Mouse (Mus musculus): ENCODE results near the gene Gclc. TPM values are rescaled to one million over a fixed set of nuclear protein-coding genes. Genes with fewer than 3 reads are reported as not detected.
"Not testable (repeated sequence)": the region's sequence is repeated elsewhere in the genome, so short reads cannot be mapped to it uniquely, and the experiment has no call there.

The Gclc gene
- polyA plus RNA-seq, 1 experiment from 2014 or later: 12.6 TPM

DNA sequence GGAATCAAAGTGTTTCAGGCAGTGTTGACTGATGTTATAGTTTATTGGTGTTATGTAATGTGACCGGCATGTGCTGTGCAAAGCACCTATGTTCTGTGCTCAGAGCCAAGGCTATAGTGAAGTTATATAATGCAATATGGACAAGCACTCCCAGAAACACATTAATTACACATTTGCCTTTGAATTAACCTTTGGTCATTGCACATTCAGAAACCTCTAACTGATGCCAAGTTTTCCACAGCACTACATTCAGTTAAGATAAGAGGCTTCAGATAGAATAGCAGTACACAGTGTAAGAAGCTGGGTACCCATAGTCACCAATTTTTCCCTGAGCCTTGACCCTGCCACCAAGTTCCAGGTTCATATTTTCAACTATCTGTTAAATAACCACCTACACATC lies 32.0 kb upstream of the Gclc start:
- no peaks in the 10 kb centered on the region for H3K4me1 ChIP-seq
- 93% methylated on average over 1 of the region's 1 CpGs for WGBS
- H3K4me3 ChIP-seq: no peak overlapping the region
- H3K9me3 ChIP-seq (replicated peaks): no peaks in the 10 kb centered on the region
- H3K27ac ChIP-seq: no peak overlapping the region
- H3K36me3 ChIP-seq: no peaks in the 10 kb centered on the region
- no peaks in the 10 kb centered on the region for H3K27me3 ChIP-seq (ENCODE audit: low read depth, poor library complexity, severe bottlenecking)
- DNase-seq (ENCODE audit: low spot score): no peak

DNA sequence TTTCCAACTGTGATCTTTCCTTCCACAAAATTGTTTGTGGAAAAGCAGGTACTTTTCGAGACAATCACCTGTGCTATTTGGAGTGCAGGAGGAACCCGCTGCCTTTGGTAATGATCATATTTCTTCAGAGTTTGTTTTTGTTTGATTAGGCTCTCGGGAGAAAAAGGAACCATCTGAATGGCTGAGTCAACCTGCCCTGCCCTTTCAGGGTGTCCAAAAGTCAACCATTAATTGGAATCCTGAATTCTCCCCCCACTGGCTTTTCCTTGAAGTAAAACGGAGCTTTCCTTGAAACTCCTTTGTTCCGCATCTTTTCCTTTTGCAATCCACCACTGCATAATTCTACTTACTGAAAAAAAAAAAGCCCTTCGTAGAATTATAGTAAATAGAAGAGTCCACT lies 30.1 kb upstream of the Gclc start:
- no peaks in the 10 kb centered on the region for H3K36me3 ChIP-seq
- 87% methylated on average over 6 of the region's 6 CpGs for WGBS
- H3K4me3 ChIP-seq: no peak overlapping the region
- no peak overlapping the region for H3K27ac ChIP-seq
- no peak for DNase-seq (ENCODE audit: low spot score)
- no peaks in the 10 kb centered on the region for H3K9me3 ChIP-seq (replicated peaks)
- no peaks in the 10 kb centered on the region for H3K27me3 ChIP-seq (ENCODE audit: low read depth, poor library complexity, severe bottlenecking)
- H3K4me1 ChIP-seq: no peaks in the 10 kb centered on the region

DNA sequence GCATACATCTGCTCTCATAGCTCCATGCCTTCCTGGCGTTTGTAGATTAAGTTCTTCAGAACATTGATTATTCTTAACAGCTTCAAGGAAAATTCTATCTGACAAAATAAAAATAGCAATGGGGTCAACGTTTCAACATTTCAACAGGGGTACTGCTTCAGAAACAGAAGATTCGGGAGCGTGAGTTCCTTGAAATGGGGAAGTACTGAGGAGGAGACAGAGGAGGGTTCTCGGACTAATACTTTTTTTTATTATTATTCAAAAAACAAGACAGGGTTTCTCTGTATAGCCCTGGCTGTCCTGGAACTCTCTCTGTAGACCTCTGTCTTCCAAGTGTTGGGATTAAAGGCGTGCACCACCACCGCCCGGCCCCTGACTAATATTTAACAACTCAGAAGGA lies 28.9 kb upstream of the Gclc start:
- Histone ChIP-seq H3K4me1 (no peaks in the 10 kb centered on the region), H3K27ac (no peak overlapping the region), H3K4me3 (no peak overlapping the region), H3K36me3 (no peaks in the 10 kb centered on the region), H3K9me3 (replicated peaks) (no peaks in the 10 kb centered on the region), H3K27me3 (ENCODE audit: low read depth, poor library complexity, severe bottlenecking) (no peaks in the 10 kb centered on the region)
- no peak for DNase-seq (ENCODE audit: low spot score)
- WGBS: 93% methylated on average over 8 of the region's 8 CpGs

DNA sequence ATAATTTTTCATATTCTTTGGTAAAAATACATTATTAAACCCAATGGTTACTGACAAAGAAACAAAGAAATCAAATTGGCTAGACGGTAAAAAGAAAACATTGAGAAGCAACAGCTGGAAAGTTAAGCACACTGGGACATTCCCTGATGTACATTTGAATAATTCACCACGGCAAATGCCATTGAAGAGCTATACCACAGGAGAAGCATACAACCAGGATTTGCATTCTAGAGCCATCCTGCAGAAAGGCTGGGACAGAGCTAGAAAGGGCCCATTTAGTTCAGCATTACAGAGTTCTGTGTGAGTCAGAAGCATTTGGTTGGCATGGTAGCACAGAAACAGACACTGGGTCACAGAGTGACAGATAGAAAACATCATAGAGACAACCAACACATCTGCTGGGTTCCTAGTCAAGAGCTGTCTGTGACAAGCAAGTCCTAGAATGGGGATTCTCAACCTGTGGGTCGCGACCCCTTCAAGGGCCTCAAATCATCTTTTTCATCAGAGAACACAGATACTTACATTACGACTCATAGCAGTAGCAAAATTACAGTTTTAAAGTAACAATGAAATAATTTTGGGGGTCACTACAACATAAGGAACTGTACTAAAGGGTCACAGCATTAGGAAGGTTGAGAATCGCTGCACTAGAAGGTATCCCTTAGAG lies 28.2 kb upstream of the Gclc start:
- 95% methylated on average over 6 of the region's 6 CpGs for WGBS
- DNase-seq (ENCODE audit: low spot score): no peak
- no peaks in the 10 kb centered on the region for H3K27me3 ChIP-seq (ENCODE audit: low read depth, poor library complexity, severe bottlenecking)
- no peak overlapping the region for H3K27ac ChIP-seq
- H3K9me3 ChIP-seq (replicated peaks): no peaks in the 10 kb centered on the region
- H3K36me3 ChIP-seq: no peaks in the 10 kb centered on the region
- no peak overlapping the region for H3K4me3 ChIP-seq
- no peaks in the 10 kb centered on the region for H3K4me1 ChIP-seq

DNA sequence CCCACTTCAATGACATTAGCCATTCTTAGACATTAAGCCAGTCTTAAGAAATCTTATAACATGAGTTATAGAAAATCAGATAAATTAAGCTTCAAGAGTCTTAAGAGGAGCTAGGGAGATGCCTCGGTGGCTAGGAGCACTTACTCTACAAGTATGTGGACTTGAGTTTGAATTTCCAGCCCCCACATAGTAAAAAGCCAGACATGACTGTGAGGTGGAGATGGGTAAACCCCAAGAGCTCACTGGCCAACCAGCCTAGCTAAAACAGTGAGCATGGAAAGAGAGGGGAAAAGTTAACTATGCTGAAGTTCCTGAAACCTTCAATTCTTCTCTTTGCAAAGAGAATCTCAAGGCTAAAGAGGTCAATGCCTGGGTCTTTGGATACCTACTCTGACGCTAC lies 27.3 kb upstream of the Gclc start:
- H3K36me3 ChIP-seq: no peaks in the 10 kb centered on the region
- 87% methylated on average over 2 of the region's 2 CpGs for WGBS
- no peaks in the 10 kb centered on the region for H3K4me1 ChIP-seq
- H3K4me3 ChIP-seq: no peak overlapping the region
- no peaks in the 10 kb centered on the region for H3K27me3 ChIP-seq (ENCODE audit: low read depth, poor library complexity, severe bottlenecking)
- no peak overlapping the region for H3K27ac ChIP-seq
- H3K9me3 ChIP-seq (replicated peaks): no peaks in the 10 kb centered on the region
- DNase-seq (ENCODE audit: low spot score): no peak

DNA sequence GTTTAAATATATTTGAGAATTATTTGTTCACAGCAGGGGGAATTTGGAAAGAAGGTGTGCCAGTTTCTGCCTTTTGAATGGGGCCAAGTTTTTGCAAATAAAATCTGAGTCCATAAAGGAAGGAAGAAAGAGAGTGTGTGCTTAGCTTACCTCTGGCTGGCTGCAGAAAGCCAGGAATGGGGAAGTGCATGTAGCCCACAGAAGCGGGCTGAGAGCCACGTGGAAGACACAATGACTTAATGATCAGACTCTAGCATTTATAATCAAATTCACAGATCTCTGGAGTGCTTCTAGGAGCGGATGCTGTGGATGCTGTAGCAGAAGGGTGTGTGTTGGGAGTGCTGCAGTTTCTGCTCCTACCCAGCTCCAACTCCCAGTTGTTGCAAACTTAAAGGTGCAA lies 22.3 kb upstream of the Gclc start:
- WGBS: 77% methylated on average over 3 of the region's 3 CpGs
- DNase-seq (ENCODE audit: low spot score): no peak
- H3K27ac ChIP-seq: no peak overlapping the region
- no peaks in the 10 kb centered on the region for H3K4me1 ChIP-seq
- H3K4me3 ChIP-seq: no peak overlapping the region
- no peaks in the 10 kb centered on the region for H3K27me3 ChIP-seq (ENCODE audit: low read depth, poor library complexity, severe bottlenecking)
- no peaks in the 10 kb centered on the region for H3K9me3 ChIP-seq (replicated peaks)
- H3K36me3 ChIP-seq: no peaks in the 10 kb centered on the region

DNA sequence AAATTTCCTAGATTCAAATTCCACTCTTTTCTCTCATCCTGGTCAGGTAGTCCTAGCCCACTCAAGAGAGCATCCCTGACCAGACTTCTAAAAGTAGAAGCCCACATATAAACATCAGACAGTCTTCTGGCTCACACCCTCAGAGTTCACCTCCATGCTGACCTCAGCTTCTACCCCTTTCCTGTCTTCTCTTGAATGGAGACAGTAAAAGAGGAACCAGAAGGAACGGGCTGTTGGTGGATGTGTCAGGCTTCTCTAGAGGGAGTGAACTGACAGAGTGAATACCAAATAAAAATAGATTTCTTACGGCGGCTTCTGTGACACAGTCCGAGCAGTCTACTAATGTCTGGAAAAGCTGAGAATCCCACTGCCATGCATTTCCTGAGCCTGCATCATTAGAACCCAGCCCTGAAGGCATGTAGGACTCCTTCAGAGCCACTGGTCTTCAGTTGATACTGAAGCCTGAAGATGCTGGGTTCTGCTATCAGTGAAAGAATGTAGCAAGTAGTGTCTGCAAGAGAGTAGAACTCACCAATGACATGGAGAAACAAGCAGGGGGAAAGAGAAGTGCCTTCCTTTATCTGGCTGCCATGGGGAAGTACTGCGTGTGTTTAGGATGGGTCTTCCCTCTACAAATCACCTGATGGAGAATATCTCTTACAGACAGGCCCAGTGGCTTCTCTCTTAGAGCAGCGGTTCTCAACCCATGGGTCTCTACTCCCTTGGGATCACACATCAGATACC lies 16.9 kb upstream of the Gclc start:
- Histone ChIP-seq H3K27me3 (ENCODE audit: low read depth, poor library complexity, severe bottlenecking) (no peaks in the 10 kb centered on the region), H3K36me3 (no peaks in the 10 kb centered on the region), H3K9me3 (replicated peaks) (no peaks in the 10 kb centered on the region), H3K4me3 (no peak overlapping the region), H3K27ac (no peak overlapping the region), H3K4me1 (no peaks in the 10 kb centered on the region)
- 84% methylated on average over 6 of the region's 6 CpGs for WGBS
- no peak for DNase-seq (ENCODE audit: low spot score)

DNA sequence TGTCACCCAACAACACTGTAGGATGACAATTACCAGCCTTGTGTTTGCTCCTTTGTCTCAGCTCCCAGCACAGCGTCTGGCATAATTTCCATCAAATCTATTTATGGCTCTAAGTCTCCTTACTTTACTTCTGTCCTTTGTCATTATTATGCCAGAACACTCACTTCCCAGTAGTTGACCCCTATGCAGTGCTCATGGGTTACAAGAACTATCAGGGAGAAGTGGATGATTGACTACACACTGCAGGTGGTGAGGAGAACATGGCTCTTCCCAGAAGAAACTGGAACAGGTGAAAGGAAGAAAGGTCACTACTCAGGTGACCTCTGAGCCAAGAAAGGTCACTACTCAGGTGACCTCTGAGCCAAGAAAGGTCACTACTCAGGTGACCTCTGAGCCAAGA lies 12.9 kb upstream of the Gclc start:
- H3K27ac ChIP-seq: no peak overlapping the region
- H3K4me3 ChIP-seq: no peak overlapping the region
- DNase-seq (ENCODE audit: low spot score): no peak
- H3K9me3 ChIP-seq (replicated peaks): no peaks in the 10 kb centered on the region
- no peaks in the 10 kb centered on the region for H3K27me3 ChIP-seq (ENCODE audit: low read depth, poor library complexity, severe bottlenecking)
- 89% methylated on average over 1 of the region's 1 CpGs for WGBS
- H3K36me3 ChIP-seq: no peaks in the 10 kb centered on the region
- H3K4me1 ChIP-seq: no peaks in the 10 kb centered on the region

DNA sequence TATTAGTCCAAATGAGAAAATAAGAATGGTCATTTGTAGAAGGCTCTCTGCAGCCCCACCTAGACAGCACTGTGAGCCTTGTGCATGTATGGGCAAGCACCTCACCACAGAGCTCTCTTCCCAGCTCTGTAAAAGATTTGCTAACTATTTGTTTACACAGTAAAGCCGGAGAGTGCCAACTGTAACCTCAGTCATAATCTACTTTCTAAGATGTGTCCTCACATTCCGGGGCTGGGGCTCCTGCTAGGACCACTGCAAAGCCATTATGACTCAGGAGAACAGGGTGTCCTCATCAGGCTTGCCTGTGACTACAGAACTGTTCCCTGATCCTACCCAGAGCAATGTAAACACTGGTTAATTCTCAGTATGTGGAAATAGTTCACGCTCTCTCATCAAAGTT lies 9.5 kb upstream of the Gclc start:
- peaks cover 5% of the 10 kb centered on the region for H3K4me1 ChIP-seq
- DNase-seq (ENCODE audit: low spot score): no peak

DNA sequence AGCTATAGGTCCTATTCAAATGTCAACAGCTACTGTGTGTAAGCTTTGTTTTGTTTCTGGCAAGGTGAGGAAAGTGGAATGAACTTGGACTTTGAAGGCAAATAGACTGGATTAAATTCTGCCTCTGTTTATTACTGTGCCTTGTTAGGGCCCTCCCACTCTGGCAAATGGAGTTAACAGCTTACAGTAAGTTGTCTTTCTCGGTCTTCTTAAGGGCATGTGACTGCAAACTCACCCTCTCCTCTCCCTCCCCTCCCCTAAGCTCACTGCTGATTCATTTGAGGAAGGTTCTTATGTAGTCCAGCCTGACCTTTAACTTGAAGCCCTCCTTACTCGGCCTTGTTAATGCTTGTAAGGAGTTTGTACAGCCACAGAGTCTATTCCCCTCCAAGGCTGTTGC lies 8.0 kb upstream of the Gclc start:
- Histone ChIP-seq H3K36me3 (no peaks in the 10 kb centered on the region), H3K27ac (no peak overlapping the region), H3K27me3 (ENCODE audit: low read depth, poor library complexity, severe bottlenecking) (no peaks in the 10 kb centered on the region), H3K9me3 (replicated peaks) (no peaks in the 10 kb centered on the region), H3K4me1 (peaks cover 14% of the 10 kb centered on the region), H3K4me3 (no peak overlapping the region)
- 34% methylated on average over 2 of the region's 2 CpGs for WGBS
- no peak for DNase-seq (ENCODE audit: low spot score)

More for the DNA sequence above, 9.5 kb upstream of the Gclc start:
- Histone ChIP-seq H3K4me3 (no peak overlapping the region), H3K36me3 (no peaks in the 10 kb centered on the region), H3K27ac (no peak overlapping the region), H3K27me3 (ENCODE audit: low read depth, poor library complexity, severe bottlenecking) (no peaks in the 10 kb centered on the region), H3K9me3 (replicated peaks) (no peaks in the 10 kb centered on the region)
- 66% methylated on average over 3 of the region's 3 CpGs for WGBS

DNA sequence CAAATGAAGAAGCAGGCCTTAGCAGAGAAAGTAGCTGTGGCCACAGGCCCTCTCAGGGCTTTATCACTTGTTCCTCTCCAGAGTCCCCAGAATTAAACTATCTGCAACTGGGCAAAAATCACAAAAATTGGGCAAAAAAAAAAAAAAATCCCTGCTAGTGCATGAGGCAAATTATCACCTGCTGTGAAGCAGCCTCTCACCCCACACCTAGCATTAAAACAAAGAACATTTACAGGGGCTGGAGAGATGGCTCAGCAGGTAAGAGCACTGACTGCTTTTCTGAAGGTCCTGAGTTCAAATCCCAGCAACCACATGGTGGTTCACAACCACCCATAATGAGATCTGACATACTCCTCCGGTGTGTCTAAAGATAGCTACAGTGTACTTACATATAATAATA lies 6.0 kb upstream of the Gclc start:
- H3K4me3 ChIP-seq; DNase-seq (ENCODE audit: low spot score); H3K27me3 ChIP-seq (ENCODE audit: low read depth, poor library complexity, severe bottlenecking); H3K9me3 ChIP-seq (replicated peaks); H3K27ac ChIP-seq; H3K36me3 ChIP-seq: not testable (repeated sequence)
- H3K4me1 ChIP-seq: peaks cover 14% of the 10 kb centered on the region
- WGBS: 92% methylated on average over 1 of the region's 1 CpGs

DNA sequence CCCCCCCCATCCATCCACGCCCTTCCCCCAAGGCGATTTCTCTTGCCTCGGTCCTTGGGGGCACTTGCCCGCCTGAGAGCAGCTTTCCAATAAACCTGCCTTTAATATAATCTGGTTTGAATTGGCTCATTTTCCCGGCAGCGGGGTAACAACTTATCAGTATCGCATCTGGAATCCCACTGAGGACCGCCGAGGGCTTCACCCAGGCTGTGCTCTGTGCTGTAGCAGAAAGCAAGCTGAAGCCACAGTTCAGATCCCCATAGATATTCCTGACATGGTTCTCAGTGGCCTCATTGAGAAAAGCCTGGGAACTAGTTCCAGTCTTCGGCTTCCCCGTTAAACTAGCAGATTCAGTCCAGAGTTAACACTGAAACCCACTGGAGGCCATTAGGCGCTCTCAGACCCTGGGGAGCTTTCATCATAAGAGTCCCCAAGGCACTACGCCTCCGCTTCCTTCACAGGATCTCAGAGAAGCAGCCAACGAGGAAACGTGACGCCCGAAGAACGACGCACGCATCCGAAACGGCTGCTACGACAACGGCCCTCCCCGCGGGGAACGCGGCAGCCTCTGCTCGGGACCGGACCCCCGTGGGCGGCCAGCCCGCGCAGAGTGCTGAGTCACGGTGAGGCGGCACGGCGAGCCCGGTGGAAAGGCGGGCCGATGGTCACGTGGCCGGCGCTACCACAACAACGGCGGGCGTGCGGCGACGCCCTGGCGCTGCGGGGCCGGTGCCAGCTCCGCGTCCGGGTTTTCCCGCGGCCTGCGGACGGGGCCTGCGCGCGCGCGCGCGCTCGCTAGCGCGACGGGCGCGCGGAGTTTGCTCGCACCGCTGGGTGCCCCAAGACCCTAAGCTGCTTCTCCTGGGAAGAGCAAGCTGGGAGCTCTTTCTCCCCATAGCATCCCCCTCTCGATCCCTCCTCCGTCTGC lies 3.9 kb upstream of the Gclc start:
- no peaks in the 10 kb centered on the region for H3K36me3 ChIP-seq
- no peaks in the 10 kb centered on the region for H3K9me3 ChIP-seq (replicated peaks)
- no peaks in the 10 kb centered on the region for H3K27me3 ChIP-seq (ENCODE audit: low read depth, poor library complexity, severe bottlenecking)
- DNase-seq (ENCODE audit: low spot score): peak; percentile 93
- H3K4me1 ChIP-seq: peaks cover 15% of the 10 kb centered on the region
- H3K27ac ChIP-seq: peak overlapping the region; percentile 93
- H3K4me3 ChIP-seq: peak overlapping the region; percentile 70
- under 1% methylated on average over 79 of the region's 79 CpGs for WGBS

DNA sequence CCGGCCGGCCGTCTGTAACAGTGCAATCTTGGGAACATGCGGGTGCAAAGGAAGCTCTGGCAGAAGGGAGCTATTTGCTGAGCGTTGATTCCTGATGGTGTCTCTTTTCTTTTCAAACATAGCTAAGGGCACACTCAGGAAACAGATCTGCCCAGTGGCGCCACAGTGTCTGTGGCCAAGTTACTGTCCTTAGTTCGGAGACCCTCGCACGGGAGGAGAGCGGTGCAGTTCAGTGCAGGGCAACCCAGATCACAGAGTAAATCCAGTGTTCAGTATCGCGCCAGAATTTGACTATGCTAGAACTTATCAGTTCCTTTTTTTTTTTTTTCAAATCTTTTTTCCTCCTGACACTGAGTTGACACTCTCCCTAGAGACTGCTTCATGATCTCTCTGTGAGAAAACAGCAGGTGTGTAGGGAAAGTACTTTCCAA lies 3.2 kb upstream of the Gclc start:
- 1% methylated on average over 12 of the region's 12 CpGs for WGBS
- H3K36me3 ChIP-seq: no peaks in the 10 kb centered on the region
- DNase-seq (ENCODE audit: low spot score): no peak
- H3K27me3 ChIP-seq (ENCODE audit: low read depth, poor library complexity, severe bottlenecking): no peaks in the 10 kb centered on the region
- H3K9me3 ChIP-seq (replicated peaks): no peaks in the 10 kb centered on the region
- H3K4me3 ChIP-seq: peak overlapping the region; percentile 70
- H3K4me1 ChIP-seq: peaks cover 22% of the 10 kb centered on the region
- peak overlapping the region; percentile 93 for H3K27ac ChIP-seq

All from limb, embryonic 10.5 days (tissue).